Mouse (Mus musculus): ENCODE measurements around the gene Uggt1.

The Uggt1 gene

GRCm38 (mm10) chr1:36244058-36244827 is at the start of gene Uggt1:
Gene Uggt1, minus strand, starts transcription at chr1:36244720.
- peak; percentile 84 to 94 for DNase-seq (ENCODE audit: low spot score in 2 of 2)

- DNase-seq (ENCODE audit: low spot score in 2 of 2), result no peak
These were observed 49.0 kb upstream of the Uggt1 start for GRCm38 (mm10) chr1:36293470-36293869.

GRCm38 (mm10) chr1:36281849-36282248 is 37.3 kb upstream of the Uggt1 start:
- peak in 1 of 2 experiments; percentile 53 for DNase-seq (ENCODE audit: low spot score in 2 of 2)

- no peak for DNase-seq (ENCODE audit: low spot score in 2 of 2)
These were observed 36.4 kb upstream of the Uggt1 start for GRCm38 (mm10) chr1:36280938-36281337.

GRCm38 (mm10) chr1:36279202-36279601 is 34.7 kb upstream of the Uggt1 start:
- DNase-seq (ENCODE audit: low spot score in 2 of 2), result peak; percentile 81 to 93

- peak; percentile 84 to 88 for DNase-seq (ENCODE audit: low spot score in 2 of 2)
These were observed 32.9 kb upstream of the Uggt1 start for GRCm38 (mm10) chr1:36277267-36278060.

- no peak for DNase-seq (ENCODE audit: low spot score in 2 of 2)
These were observed 31.3 kb upstream of the Uggt1 start for GRCm38 (mm10) chr1:36275635-36276389.

GRCm38 (mm10) chr1:36274455-36274854 is 29.9 kb upstream of the Uggt1 start, which contains the start of gene Neurl3:
Gene Neurl3, minus strand, starts transcription at chr1:36274679.
- no peak for DNase-seq (ENCODE audit: low spot score in 2 of 2)

GRCm38 (mm10) chr1:36273288-36273687 is 28.8 kb upstream of the Uggt1 start:
- DNase-seq (ENCODE audit: low spot score in 2 of 2), result peak in 1 of 2 experiments; percentile 65

GRCm38 (mm10) chr1:36272546-36272945 is 28.0 kb upstream of the Uggt1 start:
- DNase-seq (ENCODE audit: low spot score in 2 of 2), result peak in 1 of 2 experiments; percentile 75

GRCm38 (mm10) chr1:36271516-36272230 is 27.2 kb upstream of the Uggt1 start:
- DNase-seq (ENCODE audit: low spot score in 2 of 2), result no peak

- no peak for DNase-seq (ENCODE audit: low spot score in 2 of 2)
These were observed 26.1 kb upstream of the Uggt1 start for GRCm38 (mm10) chr1:36270666-36271065.

- no peak for DNase-seq (ENCODE audit: low spot score in 2 of 2)
These were observed 24.7 kb upstream of the Uggt1 start for GRCm38 (mm10) chr1:36269121-36269795.

- DNase-seq (ENCODE audit: low spot score in 2 of 2), result no peak
These were observed 23.1 kb upstream of the Uggt1 start for GRCm38 (mm10) chr1:36267595-36267994.

- no peak for DNase-seq (ENCODE audit: low spot score in 2 of 2)
These were observed 21.8 kb upstream of the Uggt1 start for GRCm38 (mm10) chr1:36266293-36266692.

- DNase-seq (ENCODE audit: low spot score in 2 of 2), result peak in 1 of 2 experiments; percentile 71
These were observed 19.4 kb upstream of the Uggt1 start for GRCm38 (mm10) chr1:36263833-36264488.

GRCm38 (mm10) chr1:36261708-36262504 is 17.4 kb upstream of the Uggt1 start:
- DNase-seq (ENCODE audit: low spot score in 2 of 2), result peak in 1 of 2 experiments; percentile 57

GRCm38 (mm10) chr1:36260418-36260817 is 15.9 kb upstream of the Uggt1 start:
- DNase-seq (ENCODE audit: low spot score in 2 of 2), result no peak

GRCm38 (mm10) chr1:36259281-36259680 is 14.8 kb upstream of the Uggt1 start:
- DNase-seq (ENCODE audit: low spot score in 2 of 2), result no peak

Measured in spleen, postnatal 10 days (tissue).